Mouse (Mus musculus) erythroblast, embryonic 14.5 days (primary cell): ENCODE measurements at regions not wholly inside any gene's neighbourhood (a gene's known extent, or its start where the extent isn't known, plus 50 kb on each side); places are given as distances from the start of the nearest gene placed in this dataset.

ENCODE experiments used
- H3K27me3 ChIP-seq: 2 replicates; pipeline ENCODE4 v1.6.1; 2012; ENCODE audit warnings: inconsistent platforms; ENCODE audit not compliant: control insufficient read depth
- H3K36me3 ChIP-seq: 2 replicates; pipeline ENCODE4 v1.6.1; 2012; ENCODE audit warnings: mild to moderate bottlenecking, inconsistent platforms; ENCODE audit not compliant: control insufficient read depth
- H3K4me1 ChIP-seq: 2 replicates; pipeline ENCODE4 v1.6.1; 2012; ENCODE audit warnings: inconsistent platforms; ENCODE audit not compliant: control insufficient read depth
- H3K4me3 ChIP-seq: replicated peaks from 2 replicates; pipeline ENCODE3; 2012; ENCODE audit warnings: moderate library complexity, mild to moderate bottlenecking, inconsistent platforms
- H3K9me3 ChIP-seq: 2 replicates; pipeline ENCODE4 v1.6.1; 2012; ENCODE audit warnings: low read length, inconsistent platforms, mixed read lengths; ENCODE audit not compliant: control insufficient read depth
- GATA1 ChIP-seq: IDR thresholded peaks from 2 replicates; pipeline ENCODE4 v1.6.1; 2012; ENCODE audit warnings: low read length, inconsistent platforms, mixed read lengths
- TAL1 ChIP-seq: IDR thresholded peaks from 3 replicates; pipeline ENCODE4 v1.6.1; 2012; ENCODE audit warnings: low read length, inconsistent platforms, mixed read lengths

DNA sequence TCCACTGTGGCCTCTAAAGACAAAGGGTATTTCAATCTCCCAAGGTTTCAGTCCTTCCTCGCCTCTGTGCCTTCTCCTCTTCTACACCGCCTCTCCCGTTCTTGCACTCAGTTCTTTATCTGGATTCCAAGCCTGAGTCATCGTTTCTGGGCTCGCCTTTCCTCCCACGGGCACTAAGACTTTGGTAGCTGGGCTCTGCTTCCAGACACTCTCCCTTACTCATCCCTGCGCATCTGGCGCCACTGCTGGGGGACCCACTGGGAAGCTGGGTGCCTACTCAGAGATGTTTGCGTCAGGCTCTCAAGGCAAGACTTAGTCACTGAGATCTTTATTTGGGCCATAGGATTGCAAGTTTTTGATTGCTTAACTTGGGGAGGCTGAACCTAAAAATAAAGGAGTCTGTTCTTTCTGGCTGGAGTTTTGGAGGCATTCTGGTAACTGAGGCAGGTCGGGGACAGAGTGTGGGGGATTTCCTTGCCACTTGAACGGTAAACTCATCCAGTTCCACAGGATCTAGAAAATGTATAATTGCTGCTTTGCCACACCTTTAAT lies 143.5 kb upstream of the Phyhipl start:
- TF ChIP-seq TAL1 (no peak), GATA1 (no peak)

GRCm38 (mm10) chr10:70788814-70789452 lies 133.2 kb upstream of the Phyhipl start:
- TF ChIP-seq TAL1 (no peak), GATA1 (no peak)
- no peaks in the 10 kb centered on the region for H3K4me1 ChIP-seq
- H3K27me3 ChIP-seq = no peaks in the 10 kb centered on the region
- peaks cover 22% of the 10 kb centered on the region for H3K9me3 ChIP-seq
- no peak overlapping the region for H3K4me3 ChIP-seq
- no peaks in the 10 kb centered on the region for H3K36me3 ChIP-seq

More for the DNA sequence above, 143.5 kb upstream of the Phyhipl start:
- peaks cover 44% of the 10 kb centered on the region for H3K9me3 ChIP-seq
- H3K4me1 ChIP-seq = no peaks in the 10 kb centered on the region
- no peak overlapping the region for H3K4me3 ChIP-seq
- no peaks in the 10 kb centered on the region for H3K27me3 ChIP-seq
- H3K36me3 ChIP-seq = no peaks in the 10 kb centered on the region

DNA sequence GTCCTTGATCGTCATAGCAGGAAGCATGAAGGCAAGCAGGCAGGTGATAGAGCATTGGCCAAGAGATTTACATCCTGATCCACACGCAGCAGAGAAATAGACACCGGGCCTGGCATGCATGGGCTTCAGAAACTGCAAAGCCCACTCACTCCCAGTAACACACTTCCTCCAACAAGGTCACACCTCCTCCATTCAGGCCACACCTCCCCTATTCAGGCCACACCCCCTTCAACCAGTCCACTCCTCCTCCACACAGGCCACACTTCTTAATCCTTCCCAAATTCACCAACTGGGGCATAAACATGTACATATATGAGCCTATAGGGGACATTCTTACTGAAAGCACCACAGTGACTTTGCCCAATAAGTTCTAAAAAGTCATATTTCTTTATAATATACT lies 125.3 kb upstream of the Phyhipl start:
- Histone ChIP-seq H3K4me3 (no peak overlapping the region), H3K9me3 (peaks cover 64% of the 10 kb centered on the region), H3K27me3 (no peaks in the 10 kb centered on the region), H3K36me3 (no peaks in the 10 kb centered on the region), H3K4me1 (no peaks in the 10 kb centered on the region)
- TF ChIP-seq TAL1 (no peak), GATA1 (no peak)

- Histone ChIP-seq H3K27me3 (no peaks in the 10 kb centered on the region), H3K4me3 (no peak overlapping the region), H3K36me3 (no peaks in the 10 kb centered on the region), H3K4me1 (no peaks in the 10 kb centered on the region), H3K9me3 (peaks cover 55% of the 10 kb centered on the region)
- TF ChIP-seq TAL1 = no peak
- TF ChIP-seq GATA1 = no peak
These were observed 122.8 kb upstream of the Phyhipl start for GRCm38 (mm10) chr10:70778596-70778995.

- TF ChIP-seq TAL1 = no peak
- no peak for TF ChIP-seq GATA1
- no peaks in the 10 kb centered on the region for H3K36me3 ChIP-seq
- peaks cover 46% of the 10 kb centered on the region for H3K9me3 ChIP-seq
- no peaks in the 10 kb centered on the region for H3K4me1 ChIP-seq
- no peak overlapping the region for H3K4me3 ChIP-seq
- no peaks in the 10 kb centered on the region for H3K27me3 ChIP-seq
These were observed 118.8 kb upstream of the Phyhipl start for GRCm38 (mm10) chr10:70774571-70774970.

- Histone ChIP-seq H3K4me3 (no peak overlapping the region), H3K27me3 (no peaks in the 10 kb centered on the region), H3K36me3 (no peaks in the 10 kb centered on the region), H3K4me1 (no peaks in the 10 kb centered on the region), H3K9me3 (peaks cover 42% of the 10 kb centered on the region)
- TF ChIP-seq TAL1 (no peak), GATA1 (no peak)
These were observed 118.4 kb upstream of the Phyhipl start for GRCm38 (mm10) chr10:70774159-70774558.

DNA sequence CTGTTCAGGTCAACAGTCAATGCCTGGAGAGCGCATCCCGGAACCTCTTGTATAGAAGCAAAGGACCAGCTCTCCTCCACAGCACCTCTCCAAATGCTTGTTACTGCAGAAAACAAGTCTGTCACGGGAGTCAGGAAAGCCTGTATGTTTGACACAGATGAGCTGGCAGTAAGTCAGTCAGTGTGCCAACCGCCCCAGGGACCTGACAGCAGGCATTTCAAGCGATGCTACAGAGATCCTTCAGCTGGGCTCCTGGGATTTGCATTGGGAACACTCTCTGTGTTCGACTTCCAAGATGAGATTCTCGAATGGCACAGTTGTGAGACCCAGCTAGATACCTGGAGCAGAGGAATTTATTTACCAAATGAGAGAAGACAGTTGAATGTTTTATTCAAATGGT lies 111.7 kb upstream of the Phyhipl start:
- H3K4me3 ChIP-seq = no peak overlapping the region
- TF ChIP-seq TAL1 (no peak), GATA1 (no peak)
- no peaks in the 10 kb centered on the region for H3K4me1 ChIP-seq
- no peaks in the 10 kb centered on the region for H3K27me3 ChIP-seq
- H3K36me3 ChIP-seq = no peaks in the 10 kb centered on the region
- H3K9me3 ChIP-seq = peaks cover 50% of the 10 kb centered on the region

GRCm38 (mm10) chr10:70766869-70767268 lies 111.1 kb upstream of the Phyhipl start:
- no peak for TF ChIP-seq GATA1
- TF ChIP-seq TAL1 = no peak
- peaks cover 48% of the 10 kb centered on the region for H3K9me3 ChIP-seq
- no peaks in the 10 kb centered on the region for H3K36me3 ChIP-seq
- no peaks in the 10 kb centered on the region for H3K27me3 ChIP-seq
- H3K4me1 ChIP-seq = no peaks in the 10 kb centered on the region
- no peak overlapping the region for H3K4me3 ChIP-seq

DNA sequence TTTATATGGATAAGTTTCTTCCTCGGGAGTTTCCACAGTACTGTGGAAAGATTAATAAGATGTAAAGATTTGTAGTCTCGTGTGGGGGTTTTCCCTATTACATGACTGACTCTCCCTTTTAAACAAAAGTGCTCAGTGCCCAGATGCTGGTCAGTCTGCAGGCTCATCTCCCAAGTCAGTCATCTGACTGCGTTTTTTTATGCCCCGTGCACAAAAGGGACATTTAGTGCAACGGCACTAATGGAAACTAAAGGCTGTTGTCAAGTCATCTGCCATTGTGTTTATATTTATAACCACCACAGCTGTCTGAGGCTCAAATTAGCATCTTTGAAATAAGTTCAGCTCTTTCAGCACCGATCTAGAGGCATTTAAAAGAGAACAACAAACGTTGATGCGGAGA lies 110.7 kb upstream of the Phyhipl start:
- Histone ChIP-seq H3K9me3 (peaks cover 48% of the 10 kb centered on the region), H3K4me1 (no peaks in the 10 kb centered on the region), H3K4me3 (no peak overlapping the region), H3K36me3 (no peaks in the 10 kb centered on the region), H3K27me3 (no peaks in the 10 kb centered on the region)
- no peak for TF ChIP-seq GATA1
- TF ChIP-seq TAL1 = no peak

DNA sequence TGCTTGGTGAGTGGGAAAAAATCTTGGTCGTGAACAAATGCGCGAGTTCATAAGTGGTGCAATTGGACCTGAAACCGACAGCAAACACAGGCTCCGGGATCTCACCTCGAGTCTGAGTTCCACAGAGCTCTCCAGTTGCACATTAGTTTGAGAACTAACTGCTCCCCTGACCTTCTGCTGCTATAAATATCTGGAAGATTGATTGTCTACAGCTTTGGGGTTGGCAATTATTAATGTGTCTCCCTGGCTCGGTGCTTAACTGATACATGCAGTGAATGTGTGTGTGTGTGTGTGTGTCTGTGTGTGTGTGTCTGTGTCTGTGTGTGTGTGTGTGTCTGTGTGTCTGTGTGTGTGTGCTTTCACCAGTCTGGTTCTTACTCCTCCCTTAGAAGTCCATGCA lies 107.4 kb upstream of the Phyhipl start:
- Histone ChIP-seq H3K36me3 (no peaks in the 10 kb centered on the region), H3K4me3 (no peak overlapping the region), H3K27me3 (no peaks in the 10 kb centered on the region), H3K9me3 (peaks cover 44% of the 10 kb centered on the region), H3K4me1 (no peaks in the 10 kb centered on the region)
- TF ChIP-seq GATA1 (no peak), TAL1 (no peak)
